Mouse (Mus musculus) left cerebral cortex, postnatal 10 days (tissue): ENCODE results near the gene Trim11. TPM values are rescaled to one million over a fixed set of nuclear protein-coding genes. Genes with fewer than 3 reads are reported as not detected.

Experiments used
- DNase-seq, 2 experiments: peaks; one replicate each; pipeline ENCODE4 v3.0.0; 2021 to 2022; ENCODE audit warnings: low spot score in 2 of 2, mixed read lengths in 1 of 2; ENCODE audit errors: extremely low spot score in 1 of 2
- intact Hi-C: fragments of 180-260 bp; cut with DNase I; formaldehyde crosslinking; loops from one replicate; pipeline ENCODE4 v1.15.1; 2025
- total RNA-seq, 2 experiments: library from RNA; stranded (reverse); gene quantifications; 2 replicates each; pipeline ENCODE4 v1.2.3; 2021

Gene Trim11
- total RNA-seq, 2 experiments from 2014 or later: 22.0 to 22.7 TPM

- DNase-seq: peak; percentile 92 to 97
- intact Hi-C loops: no loop called here
Observed at GRCm38 (mm10) chr11:58954420-58955142, 23.3 kb upstream of the Trim11 start, which contains the start of the genes Hist3h2a and Trim17. Hist3h2a (plus strand) TSS chr11:58954685. Trim17 (plus strand) TSS chr11:58954685.

- peak in 1 of 2 experiments; percentile 40 for DNase-seq
Observed at GRCm38 (mm10) chr11:58955143-58955867, 22.6 kb upstream of the Trim11 start.

GRCm38 (mm10) chr11:58955868-58956257 lies 22.0 kb upstream of the Trim11 start:
- no peak for DNase-seq
- intact Hi-C loops: no loop called here

More at GRCm38 (mm10) chr11:58955143-58955867, 22.6 kb upstream of the Trim11 start:
- intact Hi-C loops: no loop called here

GRCm38 (mm10) chr11:58957226-58957914 lies 20.5 kb upstream of the Trim11 start:
- peak in 1 of 2 experiments; percentile 21 for DNase-seq
- intact Hi-C loops: no loop called here

GRCm38 (mm10) chr11:58958536-58958935 lies 19.4 kb upstream of the Trim11 start:
- intact Hi-C loops: no loop called here
- no peak for DNase-seq

DNA sequence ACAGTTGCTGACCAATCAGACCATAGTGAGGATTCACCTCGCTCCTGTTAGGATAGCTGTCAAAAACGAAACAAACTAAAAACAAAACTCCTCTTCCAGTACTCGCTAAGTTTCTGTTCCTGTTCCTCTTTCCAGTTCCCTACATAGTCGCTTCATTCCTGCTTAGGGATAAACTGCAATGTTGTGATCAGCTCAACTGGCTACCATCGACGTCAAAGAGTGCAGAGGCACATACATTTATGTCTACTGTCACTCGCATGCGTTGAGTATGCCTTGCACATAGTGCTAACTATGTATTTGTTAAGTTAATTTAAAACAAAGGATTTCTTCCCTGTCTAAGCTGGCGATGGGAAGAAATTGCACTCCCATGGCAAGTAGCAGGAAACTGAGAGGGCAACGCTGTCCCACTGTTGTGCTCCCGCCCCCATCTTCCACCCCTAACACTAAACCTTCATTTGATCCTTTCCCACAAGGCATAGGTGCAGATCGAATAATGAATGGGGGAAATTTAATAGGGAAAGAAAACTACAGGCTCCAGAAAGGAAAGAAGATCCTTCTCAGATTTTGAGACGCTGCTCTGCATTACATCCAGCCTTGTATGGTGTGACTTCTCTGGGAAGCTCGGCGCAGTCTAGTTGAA lies 18.6 kb upstream of the Trim11 start:
- DNase-seq: no peak
- intact Hi-C loops: no loop called here

- intact Hi-C loops: loop anchor here (10.0 kb wide), 1 partner anchor 335 kb away; the partner anchor contains the start of gene Wnt3a
- DNase-seq: peak; percentile 78 to 84
Observed at GRCm38 (mm10) chr11:58959921-58960465, 17.9 kb upstream of the Trim11 start.

DNA sequence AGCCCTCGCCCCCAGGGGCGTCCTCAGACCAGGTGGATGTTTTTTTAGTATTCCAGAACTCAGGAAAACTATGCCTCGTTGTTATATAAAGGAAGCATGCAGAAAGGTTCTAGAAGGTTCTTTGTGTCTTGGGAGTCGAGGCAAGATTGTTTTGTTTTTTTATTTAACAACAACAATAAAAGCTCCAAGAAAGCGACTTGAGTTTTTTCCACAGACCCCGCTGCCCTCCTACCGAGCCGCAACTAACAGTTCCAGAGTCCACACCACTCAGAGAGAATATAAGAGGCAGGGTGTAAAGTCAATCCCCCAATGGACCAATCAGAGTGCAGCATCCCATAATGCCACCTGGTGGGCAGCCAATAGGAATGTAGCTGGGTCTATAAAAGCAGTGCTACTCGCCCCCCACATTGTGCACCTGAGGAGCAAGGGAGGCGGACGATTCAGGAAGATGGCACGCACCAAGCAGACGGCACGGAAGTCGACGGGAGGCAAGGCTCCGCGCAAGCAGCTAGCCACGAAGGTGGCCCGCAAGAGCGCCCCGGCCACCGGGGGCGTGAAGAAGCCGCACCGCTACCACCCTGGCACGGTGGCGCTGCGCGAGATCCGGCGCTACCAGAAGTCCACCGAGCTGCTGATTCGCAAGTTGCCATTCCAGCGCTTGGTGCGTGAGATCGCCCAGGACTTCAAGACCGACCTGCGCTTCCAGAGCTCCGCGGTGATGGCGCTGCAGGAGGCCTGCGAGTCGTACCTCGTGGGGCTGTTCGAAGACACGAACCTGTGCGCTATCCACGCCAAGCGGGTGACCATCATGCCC lies 16.3 kb upstream of the Trim11 start:
- intact Hi-C loops: loop anchor here (10.0 kb wide), 1 partner anchor 333 kb away; the partner anchor contains the start of gene Wnt3a
- DNase-seq: peak in 1 of 2 experiments; percentile 21

- intact Hi-C loops: loop anchor here (10.0 kb wide), 1 partner anchor 331 kb away; the partner anchor contains the start of gene Wnt3a
Observed at GRCm38 (mm10) chr11:58963543-58963942, 14.3 kb upstream of the Trim11 start.

GRCm38 (mm10) chr11:58964216-58964615 lies 13.7 kb upstream of the Trim11 start:
- no peak for DNase-seq
- intact Hi-C loops: loop anchor here (10.0 kb wide), 1 partner anchor 331 kb away; the partner anchor contains the start of gene Wnt3a

More at GRCm38 (mm10) chr11:58963543-58963942, 14.3 kb upstream of the Trim11 start:
- DNase-seq: peak in 1 of 2 experiments; percentile 72

DNA sequence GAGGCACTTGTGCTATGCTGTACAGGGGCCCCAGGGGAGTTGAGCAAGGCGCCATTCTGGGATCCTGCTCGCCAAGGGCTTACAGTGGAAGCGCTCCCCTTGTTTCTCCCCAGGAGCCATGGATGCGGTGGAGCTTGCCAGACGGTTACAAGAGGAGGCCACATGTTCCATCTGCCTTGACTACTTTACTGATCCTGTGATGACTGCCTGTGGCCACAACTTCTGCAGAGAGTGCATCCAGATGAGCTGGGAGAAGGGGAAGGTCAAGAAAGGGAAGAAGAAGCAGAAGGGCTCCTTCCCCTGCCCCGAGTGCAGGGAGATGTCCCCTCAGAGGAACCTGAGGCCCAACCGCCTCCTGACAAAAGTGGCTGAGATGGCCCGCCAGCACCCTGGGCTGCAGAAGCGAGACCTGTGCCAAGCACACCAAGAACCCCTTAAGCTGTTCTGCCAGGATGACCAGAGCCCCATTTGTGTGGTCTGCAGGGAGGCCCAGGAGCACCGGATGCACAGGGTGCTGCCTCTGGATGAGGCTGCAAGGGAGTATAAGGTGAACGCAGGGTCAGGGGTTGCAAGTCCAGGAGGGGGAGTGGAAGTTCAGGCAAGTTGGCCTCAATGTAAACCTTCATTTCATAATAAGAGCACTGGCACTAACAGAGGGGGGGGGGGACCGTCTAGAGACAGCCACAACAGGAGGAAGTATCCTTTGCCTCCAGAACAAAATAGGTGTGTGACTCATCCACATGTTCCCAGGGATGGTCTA lies 12.7 kb upstream of the Trim11 start:
- no peak for DNase-seq
- intact Hi-C loops: loop anchor here (10.0 kb wide), 1 partner anchor 330 kb away; the partner anchor contains the start of gene Wnt3a

DNA sequence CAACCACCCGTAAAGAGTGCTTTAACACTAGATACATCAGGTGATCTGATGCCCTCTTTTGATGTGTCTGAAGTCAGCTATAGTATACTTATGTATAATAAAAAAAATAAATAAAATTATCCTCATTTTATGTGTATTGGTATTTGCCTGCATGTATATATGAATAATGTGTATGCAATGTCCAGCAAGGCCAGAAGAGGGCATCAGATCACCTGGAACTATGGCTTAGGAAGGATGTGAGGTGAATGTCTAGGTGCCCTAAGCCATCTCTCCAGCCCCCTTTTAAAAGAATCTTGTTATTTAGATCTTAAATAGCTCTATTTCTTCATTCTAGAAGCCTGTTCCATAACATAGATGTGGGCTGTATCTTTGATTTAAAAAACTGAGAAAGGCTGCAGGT lies 10.5 kb upstream of the Trim11 start:
- intact Hi-C loops: loop anchor here (10.0 kb wide), 1 partner anchor 327 kb away; the partner anchor contains the start of gene Wnt3a

DNA sequence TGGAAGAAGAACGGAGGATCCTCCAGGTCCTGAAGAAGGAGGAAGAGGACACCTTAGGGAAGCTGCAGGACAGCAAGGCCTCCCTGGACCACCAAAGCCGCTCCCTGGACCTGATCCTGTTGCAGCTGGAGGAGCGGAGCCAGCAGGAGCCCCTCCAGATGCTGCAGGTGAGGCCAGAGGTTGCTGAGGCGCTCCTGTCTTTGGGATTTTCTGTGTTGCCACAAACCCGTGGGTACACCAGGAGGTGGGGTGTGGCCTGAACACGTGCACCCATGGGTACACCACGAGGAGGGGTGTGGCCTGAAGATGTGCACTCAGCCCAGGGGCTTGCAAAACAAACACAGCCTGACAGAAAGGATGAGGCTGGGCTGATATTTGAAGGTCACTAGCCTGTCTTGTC lies 9.3 kb upstream of the Trim11 start:
- intact Hi-C loops: loop anchor here (10.0 kb wide), 1 partner anchor 326 kb away; the partner anchor contains the start of gene Wnt3a
- peak in 1 of 2 experiments; percentile 18 for DNase-seq

More for the DNA sequence above, 10.5 kb upstream of the Trim11 start:
- DNase-seq: no peak

DNA sequence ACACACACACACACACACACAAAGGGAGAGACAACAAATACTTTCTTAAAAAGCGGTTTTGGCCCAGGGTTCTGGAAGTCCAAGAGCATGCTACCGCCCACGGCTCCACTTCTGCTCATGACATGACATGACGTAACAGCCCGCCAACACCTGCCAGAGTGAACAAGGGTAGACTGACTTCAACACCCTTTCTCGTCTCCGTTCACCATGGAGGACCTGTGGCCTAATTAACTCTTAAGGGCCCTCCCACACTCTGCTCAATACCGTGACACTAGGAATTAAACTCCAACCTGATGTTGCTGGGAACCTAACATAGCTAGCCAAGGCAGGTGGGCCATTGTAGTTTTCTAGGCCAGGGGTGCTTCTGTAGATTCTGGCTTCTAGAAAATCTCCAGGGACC lies 8.9 kb upstream of the Trim11 start:
- DNase-seq: peak in 1 of 2 experiments; percentile 21
- intact Hi-C loops: loop anchor here (10.0 kb wide), 1 partner anchor 326 kb away; the partner anchor contains the start of gene Wnt3a

DNA sequence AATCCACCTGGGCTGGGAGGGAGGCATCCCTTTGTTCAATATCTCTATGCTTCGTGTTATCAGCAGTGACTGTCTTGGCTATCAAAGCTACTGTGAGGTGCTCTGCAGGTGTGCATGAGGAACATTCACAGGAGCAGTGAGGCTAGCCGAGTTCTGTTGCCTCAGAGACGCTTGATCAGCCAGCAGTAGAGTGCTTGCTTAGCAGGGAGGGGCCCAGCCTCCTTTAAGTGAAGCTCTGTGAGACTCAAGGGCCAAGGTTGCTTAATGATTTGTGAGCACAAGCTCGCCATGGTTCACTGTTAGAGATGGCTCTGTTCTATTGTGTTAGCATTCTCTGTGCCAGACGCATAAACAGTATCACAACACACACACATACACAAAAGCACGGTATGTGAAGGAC lies 8.2 kb upstream of the Trim11 start:
- intact Hi-C loops: loop anchor here (10.0 kb wide), 2 partner anchors 215 to 325 kb away; partner anchors contain the start of genes Gjc2 and Wnt3a
- peak in 1 of 2 experiments; percentile 4 for DNase-seq

- peak in 1 of 2 experiments; percentile 25 for DNase-seq
- intact Hi-C loops: loop anchor here (10.0 kb wide), 1 partner anchor 214 kb away; the partner anchor contains the start of gene Gjc2
Observed at GRCm38 (mm10) chr11:58970831-58971530, 6.9 kb upstream of the Trim11 start.
